Mouse (Mus musculus) B cell, adult (primary cell): ENCODE data around the gene Skint2. TPM values are rescaled to one million over a fixed set of nuclear protein-coding genes. Genes with fewer than 3 reads are reported as not detected.

Experiments
- total RNA-seq: library from RNA; stranded (reverse); gene quantifications from 4 replicates; pipeline ENCODE4 v1.2.4, GENCODE M21; 2023; ENCODE audit not compliant: inconsistent age

The Skint2 gene
- not detected in 4 replicates for total RNA-seq

GRCm38 (mm10) chr4:112556894-112557293 lies at the start of gene Skint2:
Gene Skint2, plus strand, starts transcription at chr4:112557194.

Other genes starting within 250 kb of the Skint2 start
- not detected in 4 replicates for gene Skint9, start 123.2 kb upstream of the Skint2 start, total RNA-seq
- gene Skint10, start 217.7 kb downstream of the Skint2 start, total RNA-seq, result not detected in 4 replicates